Mouse (Mus musculus): Measurements from ENCODE around the gene Arfip2. TPM values are rescaled to one million over a fixed set of nuclear protein-coding genes. Genes with fewer than 3 reads are reported as not detected.

Arfip2 gene
- 11.2 and 15.4 TPM in 2 replicates for polyA plus RNA-seq (2012; rRNA removed)
- polyA plus RNA-seq (2014; fragmentation: Nextera tagmentation; extraction: Ambion mirVana) = 12.3 and 14.6 TPM in 2 replicates

DNA sequence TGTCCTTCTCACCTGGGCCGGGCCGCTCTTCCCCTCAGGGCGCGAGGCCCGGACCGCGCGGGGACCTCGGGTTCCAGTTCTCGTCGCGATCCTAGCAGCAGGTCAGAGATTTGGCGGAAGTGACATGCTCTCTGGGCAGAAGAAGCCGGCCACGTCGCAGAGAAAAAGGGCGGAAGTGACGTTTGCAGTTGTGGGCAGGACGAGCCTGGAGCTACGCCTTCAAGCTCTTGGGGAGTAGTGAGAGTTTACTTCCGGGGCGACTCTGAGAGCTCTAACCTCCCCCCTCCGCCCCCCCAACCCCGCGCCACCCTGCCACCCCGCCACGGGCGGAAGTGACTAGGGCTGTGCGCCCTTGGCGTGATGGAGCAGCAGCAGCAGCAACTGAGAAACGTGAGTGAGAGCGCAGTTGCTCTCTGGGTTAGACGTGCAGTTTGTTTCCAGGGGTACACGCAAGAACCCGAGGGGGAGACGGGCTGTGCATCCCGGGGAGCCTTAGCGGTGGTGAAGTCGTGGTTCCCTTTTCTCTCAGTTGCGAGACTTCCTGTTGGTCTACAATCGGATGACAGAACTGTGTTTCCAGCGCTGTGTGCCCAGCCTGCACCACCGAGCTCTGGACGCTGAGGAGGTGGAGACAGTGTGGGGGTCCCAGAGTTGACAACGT, at the start of gene Arfip2, which contains the start of gene Gm45799:
Gene Arfip2 (minus strand): TSS at position 184 of the 661 bp plus-strand sequence.
Gene Gm45799 (plus strand): TSS at position 320 of the 661 bp plus-strand sequence.
- peak within 1 kb of the TSS; percentile 59 for H3K27ac ChIP-seq
- H3K36me3 ChIP-seq (replicated peaks; ENCODE audit: control insufficient read depth, insufficient read depth, low read depth) = peaks cover 7% of the 10 kb centered on the region
- H3K4me3 ChIP-seq (ENCODE audit: insufficient read depth in 1 of 2, low read depth in 2 of 2, low read length in 2 of 2) = peak within 1 kb of the TSS; percentile 87 to 94
- H3K27me3 ChIP-seq (ENCODE audit: control insufficient read depth, insufficient read depth, low read length) = no peaks in the 10 kb centered on the region
- peak within 1 kb of the TSS; percentile 84 for H3K9ac ChIP-seq (replicated peaks)
- H3K4me2 ChIP-seq (ENCODE audit: low read depth) = peak within 1 kb of the TSS; percentile 95
- no peak for TF ChIP-seq EP300 (IDR thresholded peaks at IDR 0.05; ENCODE audit: low read depth)
- TF ChIP-seq CTCF (IDR thresholded peaks at IDR 0.05; ENCODE audit: low read depth) = 0 out of 2 replicates have a peak, but pooled peaks have one; percentile 5
- DNase-seq (ENCODE audit: low read depth in 3 of 3, low spot score in 3 of 3) (peak; percentile 96 to 97 (median 96)), ATAC-seq (ENCODE audit: insufficient read depth) (peak; percentile 95)
- peaks cover 4 to 11% of the 10 kb centered on the region in 2 experiments for H3K4me1 ChIP-seq (replicated peaks; ENCODE audit: control insufficient read depth in 2 of 2, insufficient read depth in 2 of 2, low read length in 1 of 2)
- under 1% methylated on average over 45 of the region's 45 CpGs for WGBS (ENCODE audit: insufficient replicate concordance)
- H3K9me3 ChIP-seq (ENCODE audit: control insufficient read depth, low read length) = no peaks in the 10 kb centered on the region

DNA sequence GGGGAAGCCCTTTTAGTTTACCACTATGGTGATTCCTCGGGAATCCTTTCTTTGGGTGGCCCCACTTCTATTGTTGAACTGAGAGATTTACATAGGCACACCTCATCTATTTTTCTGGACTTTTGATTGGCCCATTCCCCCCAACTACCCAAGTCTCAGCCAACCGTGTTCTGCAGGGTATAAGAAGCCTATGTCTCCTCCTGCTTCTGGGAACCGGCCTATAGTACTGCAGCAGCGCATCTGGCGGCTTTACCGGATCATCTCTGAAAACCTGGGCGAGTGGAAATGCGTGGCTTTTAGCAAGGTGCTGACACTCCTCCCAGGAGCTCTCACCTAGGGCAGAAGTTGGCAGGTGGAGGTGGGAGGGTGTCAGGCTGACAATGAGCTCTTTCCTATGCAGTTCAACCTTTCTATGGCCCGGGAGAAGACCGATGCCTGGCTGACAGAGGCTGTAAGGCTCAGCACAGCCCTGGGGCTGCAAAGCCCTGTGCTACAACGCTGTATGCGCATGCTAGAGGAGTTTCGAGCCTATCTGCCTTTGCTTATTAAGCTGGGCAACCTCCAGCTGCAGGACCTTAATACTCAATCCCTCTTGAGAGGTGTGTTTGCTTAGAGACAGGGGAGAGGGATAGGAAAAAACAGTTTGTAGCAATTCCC, 45.5 kb upstream of the Arfip2 start:
- no peak overlapping the region for H3K9ac ChIP-seq (replicated peaks)
- no peak overlapping the region for H3K27ac ChIP-seq
- H3K27me3 ChIP-seq (ENCODE audit: control insufficient read depth, insufficient read depth, low read length) = no peaks in the 10 kb centered on the region
- no peaks in the 10 kb centered on the region for H3K9me3 ChIP-seq (ENCODE audit: control insufficient read depth, low read length)
- DNase-seq (ENCODE audit: low read depth in 3 of 3, low spot score in 3 of 3) = no peak
- no peak overlapping the region for H3K4me3 ChIP-seq (ENCODE audit: insufficient read depth in 1 of 2, low read depth in 2 of 2, low read length in 2 of 2)
- H3K4me2 ChIP-seq (ENCODE audit: low read depth) = no peak overlapping the region
- H3K36me3 ChIP-seq (replicated peaks; ENCODE audit: control insufficient read depth, insufficient read depth, low read depth) = no peaks in the 10 kb centered on the region
- WGBS (ENCODE audit: insufficient replicate concordance) = 25% methylated on average over 13 of the region's 13 CpGs
- ATAC-seq (ENCODE audit: insufficient read depth) = no peak
- no peaks in the 10 kb centered on the region for H3K4me1 ChIP-seq (replicated peaks; ENCODE audit: control insufficient read depth in 2 of 2, insufficient read depth in 2 of 2, low read length in 1 of 2)
- TF ChIP-seq EP300 (IDR thresholded peaks at IDR 0.05; ENCODE audit: low read depth) (no peak), CTCF (IDR thresholded peaks at IDR 0.05; ENCODE audit: low read depth) (no peak)

DNA sequence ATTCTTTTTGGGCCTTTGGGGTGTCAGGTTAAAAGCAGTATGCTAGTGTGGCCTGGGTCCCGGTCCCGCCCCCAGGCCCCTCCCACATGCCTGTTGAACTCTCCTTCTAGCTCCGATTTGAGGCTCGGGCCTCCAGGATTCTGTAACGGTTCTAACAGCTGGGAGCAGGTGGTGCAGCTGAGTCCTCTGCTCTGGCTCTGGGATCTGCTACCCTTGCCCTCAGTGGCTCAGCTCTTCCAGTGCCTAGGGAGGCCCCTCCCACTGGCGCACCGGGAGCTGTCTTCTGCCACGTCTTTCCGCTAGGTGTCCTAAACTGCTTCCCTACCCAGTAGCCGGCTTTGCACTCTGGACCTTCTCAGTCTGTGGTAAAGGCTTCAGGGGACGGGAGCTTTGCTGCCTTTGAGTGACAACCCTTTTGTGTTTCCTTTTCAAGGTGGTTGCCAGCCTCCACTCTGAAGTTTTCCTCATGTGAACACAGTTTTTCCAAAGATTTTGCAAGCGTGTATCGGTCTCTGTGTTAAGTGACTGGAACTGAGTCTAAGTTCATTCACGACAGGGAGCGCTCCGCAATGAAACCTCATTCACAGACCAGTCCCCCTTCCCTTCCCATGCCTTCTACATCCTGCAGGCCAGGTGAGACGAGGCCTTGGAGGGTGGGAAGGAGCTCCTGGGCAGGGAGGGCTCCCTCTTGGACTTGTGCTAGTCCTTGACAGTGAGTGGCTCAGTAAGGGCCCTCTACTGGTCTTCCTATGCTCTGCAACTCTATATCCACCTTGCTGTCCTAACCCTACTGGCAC, 10.6 kb upstream of the Arfip2 start, which contains the start of gene Dnhd1:
Gene Dnhd1 (plus strand): TSS at position 189 of the 797 bp plus-strand sequence.
- ATAC-seq (ENCODE audit: insufficient read depth) (peak; percentile 94), DNase-seq (ENCODE audit: low read depth in 3 of 3, low spot score in 3 of 3) (peak; percentile 56 to 59 (median 58))
- Histone ChIP-seq H3K9ac (replicated peaks) (peak within 1 kb of the TSS; percentile 59), H3K36me3 (replicated peaks; ENCODE audit: control insufficient read depth, insufficient read depth, low read depth) (no peaks in the 10 kb centered on the region), H3K4me2 (ENCODE audit: low read depth) (peak within 1 kb of the TSS; percentile 83), H3K4me3 (ENCODE audit: insufficient read depth in 1 of 2, low read depth in 2 of 2, low read length in 2 of 2) (peak within 1 kb of the TSS; percentile 54 to 65), H3K4me1 (replicated peaks; ENCODE audit: control insufficient read depth in 2 of 2, insufficient read depth in 2 of 2, low read length in 1 of 2) (no peaks in the 10 kb centered on the region), H3K27ac (no peak within 1 kb of the TSS), H3K27me3 (ENCODE audit: control insufficient read depth, insufficient read depth, low read length) (no peaks in the 10 kb centered on the region), H3K9me3 (ENCODE audit: control insufficient read depth, low read length) (no peaks in the 10 kb centered on the region)
- TF ChIP-seq EP300 (IDR thresholded peaks at IDR 0.05; ENCODE audit: low read depth) (no peak), CTCF (IDR thresholded peaks at IDR 0.05; ENCODE audit: low read depth) (peak; percentile 76)
- 3% methylated on average over 17 of the region's 17 CpGs for WGBS (ENCODE audit: insufficient replicate concordance)

DNA sequence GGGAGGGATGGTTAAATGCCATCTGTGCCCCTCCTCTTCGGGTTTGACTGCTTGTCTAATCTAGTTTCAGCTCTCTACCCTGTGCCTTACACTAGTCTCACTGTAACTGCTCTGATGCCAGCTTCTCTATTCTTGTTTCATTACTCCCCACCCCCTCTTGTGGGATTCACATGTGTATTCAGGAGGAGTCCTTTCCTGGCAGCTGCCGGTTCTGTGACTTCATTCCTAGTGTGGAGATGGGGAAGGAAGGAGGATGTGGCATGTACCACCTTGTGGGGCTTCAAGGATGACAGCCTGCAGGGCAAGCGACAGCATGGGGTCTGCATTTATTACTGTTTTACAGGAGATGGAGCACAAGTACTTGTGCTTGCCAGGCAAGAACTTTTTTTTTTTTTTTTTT, 1.7 kb upstream of the Arfip2 start:
- H3K9ac ChIP-seq (replicated peaks) = no peak overlapping the region; the same call in 1 of the 2 replicates
- peaks cover 4 to 11% of the 10 kb centered on the region in 2 experiments for H3K4me1 ChIP-seq (replicated peaks; ENCODE audit: control insufficient read depth in 2 of 2, insufficient read depth in 2 of 2, low read length in 1 of 2)
- H3K4me3 ChIP-seq (ENCODE audit: insufficient read depth in 1 of 2, low read depth in 2 of 2, low read length in 2 of 2) = no peak overlapping the region
- no peak for DNase-seq (ENCODE audit: low read depth in 3 of 3, low spot score in 3 of 3)
- peak overlapping the region; percentile 95 for H3K4me2 ChIP-seq (ENCODE audit: low read depth)
- H3K27ac ChIP-seq = no peak overlapping the region
- H3K9me3 ChIP-seq (ENCODE audit: control insufficient read depth, low read length) = no peaks in the 10 kb centered on the region
- H3K27me3 ChIP-seq (ENCODE audit: control insufficient read depth, insufficient read depth, low read length) = no peaks in the 10 kb centered on the region
- H3K36me3 ChIP-seq (replicated peaks; ENCODE audit: control insufficient read depth, insufficient read depth, low read depth) = peaks cover 7% of the 10 kb centered on the region
- no peak for TF ChIP-seq CTCF (IDR thresholded peaks at IDR 0.05; ENCODE audit: low read depth)
- no peak for TF ChIP-seq EP300 (IDR thresholded peaks at IDR 0.05; ENCODE audit: low read depth)
- ATAC-seq (ENCODE audit: insufficient read depth) = no peak
- WGBS (ENCODE audit: insufficient replicate concordance) = 37% methylated on average over 3 of the region's 3 CpGs

Measured in liver, embryonic 14.5 days (tissue).